Mouse (Mus musculus) liver, embryonic 13.5 days (tissue): ENCODE measurements around the gene Mycbp2. TPM values are rescaled to one million over a fixed set of nuclear protein-coding genes. Genes with fewer than 3 reads are reported as not detected.

ENCODE experiments used
- ATAC-seq: fragments of 200-750 bp; cut with Nextera tagmentation; 2 replicates; pipeline ENCODE4 v1.8.0; 2017; ENCODE audit warnings: low read depth, mild to moderate bottlenecking, moderate number of reproducible peaks, moderate library complexity
- DNase-seq: peaks from one replicate; pipeline ENCODE4 v3.0.0; 2022
- H3K27ac ChIP-seq: fragments of 300-500 bp; sonication (generic); 2 replicates; pipeline ENCODE4 v1.5.1; 2015; ENCODE audit warnings: moderate library complexity, mild to moderate bottlenecking, inconsistent platforms
- H3K27me3 ChIP-seq: fragments of 300-500 bp; sonication (generic); 2 replicates; pipeline ENCODE4 v1.6.1; 2015; ENCODE audit warnings: mild to moderate bottlenecking, inconsistent platforms
- H3K36me3 ChIP-seq: fragments of 300-500 bp; sonication (generic); 2 replicates; pipeline ENCODE4 v1.6.1; 2015; ENCODE audit warnings: mild to moderate bottlenecking, inconsistent platforms
- H3K4me1 ChIP-seq: fragments of 300-500 bp; sonication (generic); replicated peaks from 2 replicates; pipeline ENCODE4 v1.6.1; 2015; ENCODE audit warnings: inconsistent platforms
- H3K4me2 ChIP-seq: fragments of 300-500 bp; sonication (generic); 2 replicates; pipeline ENCODE4 v1.6.1; 2015; ENCODE audit warnings: inconsistent platforms, mild to moderate bottlenecking, moderate library complexity
- H3K4me3 ChIP-seq: fragments of 300-500 bp; sonication (generic); replicated peaks from 2 replicates; pipeline ENCODE4 v1.5.1; 2015; ENCODE audit warnings: mild to moderate bottlenecking, inconsistent platforms
- H3K9ac ChIP-seq: fragments of 300-500 bp; sonication (generic); 2 replicates; pipeline ENCODE4 v1.6.1; 2015; ENCODE audit warnings: mild to moderate bottlenecking, inconsistent platforms
- H3K9me3 ChIP-seq: fragments of 300-500 bp; sonication (generic); replicated peaks from 2 replicates; pipeline ENCODE4 v1.6.1; 2016; ENCODE audit warnings: inconsistent platforms
- WGBS: fragments of 180-500 bp; shearing (Covaris S2); methylation state at CpG from one replicate; pipeline ENCODE4 v1.1.7; 2015; ENCODE audit not compliant: insufficient replicate concordance; 5-methylcytosine and 5-hydroxymethylcytosine counted together
- polyA plus RNA-seq: library from polyadenylated mRNA; unstranded; fragments of >200 nt; fragmentation: Nextera tagmentation; extraction: Ambion mirVana; gene quantifications from 2 replicates; pipeline ENCODE4 v1.2.1, GENCODE M21; 2015

Gene Mycbp2
- polyA plus RNA-seq, 1 experiment from 2014 or later = 7.3 TPM

DNA sequence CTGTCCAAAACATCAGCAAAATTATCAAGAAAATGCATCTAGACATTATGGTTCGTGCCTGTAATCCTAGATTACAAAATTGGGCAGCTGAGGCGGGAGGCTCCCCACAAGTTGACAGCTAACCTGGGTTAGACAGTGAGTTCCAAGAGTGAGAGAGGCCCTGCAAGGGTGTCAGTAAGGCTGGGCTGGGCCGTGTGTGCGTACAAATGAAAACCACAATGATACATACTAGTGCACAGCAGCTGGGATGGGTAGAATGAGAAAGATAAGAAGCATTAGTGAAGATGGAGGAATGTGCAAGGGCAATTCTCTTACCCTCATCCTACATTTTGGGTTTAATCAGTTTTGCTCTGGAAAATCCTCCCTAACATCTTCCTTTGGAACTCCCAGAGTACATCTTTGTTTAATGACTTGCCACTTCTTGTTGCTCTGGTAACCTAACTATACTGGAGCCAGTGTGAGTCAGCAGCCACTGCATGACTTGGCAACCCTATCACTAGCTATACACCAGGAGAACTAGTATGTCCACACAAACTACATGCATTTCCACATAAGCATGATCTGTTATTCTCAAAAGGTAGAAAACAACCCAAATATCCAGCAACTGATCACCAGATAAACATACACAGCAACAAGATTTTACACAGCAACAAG, 259.8 kb downstream of the Mycbp2 start:
- peak; percentile 76 for DNase-seq
- peak overlapping the region; percentile 51 for H3K4me2 ChIP-seq
- H3K36me3 ChIP-seq = peaks cover 64% of the 10 kb centered on the region
- H3K9me3 ChIP-seq = no peaks in the 10 kb centered on the region
- H3K9ac ChIP-seq = peak overlapping the region; percentile 47; the same call in 1 of the 2 replicates
- H3K27me3 ChIP-seq = no peaks in the 10 kb centered on the region
- H3K4me3 ChIP-seq = peak overlapping the region; percentile 7; the same call in 1 of the 2 replicates
- peak overlapping the region; percentile 96 for H3K27ac ChIP-seq
- ATAC-seq = peak; percentile 97
- peaks cover 43% of the 10 kb centered on the region for H3K4me1 ChIP-seq
- 28% methylated on average over 4 of the region's 4 CpGs for WGBS

GRCm38 (mm10) chr14:103085840-103086533, 260.6 kb downstream of the Mycbp2 start:
- Histone ChIP-seq H3K9me3 (no peaks in the 10 kb centered on the region), H3K9ac (peak overlapping the region; percentile 53), H3K4me2 (peak overlapping the region; percentile 51), H3K4me1 (peaks cover 43% of the 10 kb centered on the region), H3K27me3 (no peaks in the 10 kb centered on the region), H3K36me3 (peaks cover 58% of the 10 kb centered on the region), H3K4me3 (peak overlapping the region; percentile 7; the same call in 1 of the 2 replicates), H3K27ac (peak overlapping the region; percentile 96)
- WGBS = 54% methylated on average over 1 of the region's 1 CpGs
- ATAC-seq = peak; percentile 54
- no peak for DNase-seq

GRCm38 (mm10) chr14:103079209-103079977, 267.2 kb downstream of the Mycbp2 start:
- Histone ChIP-seq H3K9me3 (no peaks in the 10 kb centered on the region), H3K4me2 (no peak overlapping the region), H3K4me3 (no peak overlapping the region), H3K27me3 (no peaks in the 10 kb centered on the region), H3K4me1 (peaks cover 11% of the 10 kb centered on the region), H3K36me3 (peaks cover 66% of the 10 kb centered on the region), H3K27ac (no peak overlapping the region), H3K9ac (no peak overlapping the region)
- 0 out of 2 replicates have a peak, but pooled peaks have one; percentile 26 for ATAC-seq
- no peak for DNase-seq
- WGBS = 83% methylated on average over 9 of the region's 9 CpGs

- DNase-seq (no peak), ATAC-seq (no peak)
- Histone ChIP-seq H3K27me3 (no peaks in the 10 kb centered on the region), H3K9me3 (no peaks in the 10 kb centered on the region), H3K36me3 (peaks cover 72% of the 10 kb centered on the region), H3K4me1 (peaks cover 10% of the 10 kb centered on the region; the same call in 1 of the 2 replicates), H3K4me3 (no peak overlapping the region), H3K9ac (no peak overlapping the region), H3K4me2 (no peak overlapping the region), H3K27ac (no peak overlapping the region)
- 86% methylated on average over 16 of the region's 16 CpGs for WGBS
Observed at GRCm38 (mm10) chr14:103078006-103078912, 268.4 kb downstream of the Mycbp2 start.

- Histone ChIP-seq H3K4me2 (no peak overlapping the region), H3K27me3 (no peaks in the 10 kb centered on the region), H3K36me3 (peaks cover 73% of the 10 kb centered on the region), H3K9me3 (no peaks in the 10 kb centered on the region), H3K9ac (no peak overlapping the region), H3K27ac (no peak overlapping the region), H3K4me1 (peaks cover 10% of the 10 kb centered on the region; the same call in 1 of the 2 replicates), H3K4me3 (no peak overlapping the region)
- DNase-seq = no peak
- peak; percentile 47; the same call in 1 of the 2 replicates for ATAC-seq
- WGBS = 81% methylated on average over 9 of the region's 9 CpGs
Observed at GRCm38 (mm10) chr14:103077272-103078005, 269.2 kb downstream of the Mycbp2 start.

DNA sequence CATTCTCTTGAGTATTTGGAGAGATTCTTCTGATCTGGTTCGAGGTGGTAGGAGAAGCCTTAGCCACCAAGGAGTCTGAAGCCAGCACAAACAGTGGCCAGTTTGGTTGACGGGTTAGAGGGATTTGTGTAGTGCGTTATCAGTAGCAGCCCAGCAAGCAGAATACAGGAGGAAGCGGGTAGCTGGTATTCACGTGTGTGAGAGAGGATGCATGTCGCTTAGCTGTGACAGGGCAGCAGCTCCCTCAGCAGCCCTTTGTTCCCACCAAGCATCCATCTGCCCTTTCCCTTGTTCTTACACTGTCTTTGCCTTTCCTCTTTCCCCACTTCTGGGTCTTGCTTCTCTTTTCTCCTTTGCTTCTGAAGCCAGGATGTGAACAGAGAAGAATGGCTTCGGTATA, 271.4 kb downstream of the Mycbp2 start:
- WGBS = 57% methylated on average over 7 of the region's 7 CpGs
- Histone ChIP-seq H3K4me1 (peaks cover 21% of the 10 kb centered on the region), H3K4me2 (no peak overlapping the region), H3K27ac (no peak overlapping the region), H3K27me3 (no peaks in the 10 kb centered on the region), H3K4me3 (no peak overlapping the region), H3K9me3 (no peaks in the 10 kb centered on the region), H3K36me3 (peaks cover 72% of the 10 kb centered on the region), H3K9ac (no peak overlapping the region)
- ATAC-seq (no peak), DNase-seq (no peak)

GRCm38 (mm10) chr14:103073825-103074224, 272.8 kb downstream of the Mycbp2 start:
- ATAC-seq (no peak), DNase-seq (no peak)
- Histone ChIP-seq H3K4me3 (no peak overlapping the region), H3K9ac (no peak overlapping the region), H3K4me1 (peaks cover 30% of the 10 kb centered on the region), H3K9me3 (no peaks in the 10 kb centered on the region), H3K36me3 (peaks cover 64% of the 10 kb centered on the region), H3K27me3 (no peaks in the 10 kb centered on the region), H3K27ac (no peak overlapping the region), H3K4me2 (no peak overlapping the region)
- WGBS = 91% methylated on average over 8 of the region's 8 CpGs

- H3K9ac ChIP-seq = no peak overlapping the region
- no peak overlapping the region for H3K4me2 ChIP-seq
- peaks cover 30% of the 10 kb centered on the region for H3K4me1 ChIP-seq
- DNase-seq (no peak), ATAC-seq (no peak)
- H3K4me3 ChIP-seq = no peak overlapping the region
- H3K27ac ChIP-seq = no peak overlapping the region
- peaks cover 55% of the 10 kb centered on the region for H3K36me3 ChIP-seq
- WGBS = 81% methylated on average over 4 of the region's 4 CpGs
- H3K9me3 ChIP-seq = no peaks in the 10 kb centered on the region
- no peaks in the 10 kb centered on the region for H3K27me3 ChIP-seq
Observed at GRCm38 (mm10) chr14:103072731-103073130, 273.9 kb downstream of the Mycbp2 start.

GRCm38 (mm10) chr14:103071471-103071870, 275.1 kb downstream of the Mycbp2 start:
- Histone ChIP-seq H3K4me3 (peak overlapping the region; percentile 70), H3K36me3 (peaks cover 45% of the 10 kb centered on the region), H3K4me2 (peak overlapping the region; percentile 83), H3K9me3 (no peaks in the 10 kb centered on the region), H3K27ac (no peak overlapping the region), H3K9ac (peak overlapping the region; percentile 84), H3K4me1 (peaks cover 27% of the 10 kb centered on the region), H3K27me3 (no peaks in the 10 kb centered on the region)
- ATAC-seq (no peak), DNase-seq (no peak)
- whole genome bisulfite sequencing = 87% methylated on average over 12 of the region's 12 CpGs

DNA sequence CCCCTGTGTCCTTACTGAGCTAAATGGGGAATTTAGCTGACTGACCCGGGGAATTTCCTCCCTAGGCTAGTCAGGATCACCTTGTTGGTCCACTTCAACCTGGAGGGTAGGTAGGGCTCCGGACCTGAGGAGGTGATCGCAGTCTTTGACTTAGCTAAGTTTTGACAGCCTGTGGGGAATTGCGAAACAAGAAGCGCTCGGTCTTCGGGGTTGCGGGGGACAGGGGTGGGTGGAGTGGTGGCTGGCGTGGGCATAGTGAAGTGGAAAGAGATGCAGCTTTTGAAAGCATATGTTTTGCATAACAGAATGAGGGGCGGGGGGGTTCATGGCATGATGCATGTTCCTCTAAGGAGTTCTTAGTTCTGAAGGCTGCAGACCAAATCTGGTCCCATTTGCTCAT, 275.8 kb downstream of the Mycbp2 start:
- H3K4me2 ChIP-seq = peak overlapping the region; percentile 83
- no peak for DNase-seq
- H3K36me3 ChIP-seq = peaks cover 38% of the 10 kb centered on the region
- peak overlapping the region; percentile 70 for H3K4me3 ChIP-seq
- WGBS = 2% methylated on average over 10 of the region's 10 CpGs
- peaks cover 27% of the 10 kb centered on the region for H3K4me1 ChIP-seq
- peak overlapping the region; percentile 84 for H3K9ac ChIP-seq
- no peaks in the 10 kb centered on the region for H3K27me3 ChIP-seq
- H3K9me3 ChIP-seq = no peaks in the 10 kb centered on the region
- H3K27ac ChIP-seq = peak overlapping the region; percentile 96
- ATAC-seq = no peak
